ENCODE assay signal across 12 mouse cellular contexts in genomic region chr1:182519341-182519740, GRCm38 (mm10). TPM values are rescaled to one million over a fixed set of nuclear protein-coding genes. Genes with fewer than 3 reads are reported as not detected.
DNase-seq lines count a peak whose midpoint lies in the region; ATAC-seq and TF ChIP-seq lines count a peak whose summit lies in the region.
"Had no signal": no experiment of that assay in that cellular context is flagged by ENCODE, and none has a peak within 500 bp of the region (broad histone marks: within the 10 kb centered on the region; RNA-seq: fewer than 3 reads in every experiment).

No protein-coding gene starts in this region.

- no peak for TF ChIP-seq CTCF in liver, adult 2 months (IDR thresholded peaks at IDR 0.05; ENCODE audit: low read depth, low read length)

- H3K36me3 ChIP-seq in liver, adult 2 months (ENCODE audit: control insufficient read depth, insufficient read depth, low read length) = no peaks in the 10 kb centered on the region
- H3K36me3 ChIP-seq in liver, embryonic 12.5 days = no peaks in the 10 kb centered on the region
- peaks cover 14% of the 10 kb centered on the region for H3K36me3 ChIP-seq in heart, embryonic 13.5 days
- H3K36me3 ChIP-seq in liver, embryonic 15.5 days (replicated peaks) = no peaks in the 10 kb centered on the region
- H3K36me3 ChIP-seq: forebrain, embryonic 12.5 days; G1E; neural tube, embryonic 12.5 days had no signal

- no peak overlapping the region for H3K9ac ChIP-seq in liver, adult 2 months (ENCODE audit: low read depth, low read length)
- no peak overlapping the region for H3K9ac ChIP-seq in liver, embryonic 12.5 days
- peak overlapping the region; percentile 66 for H3K9ac ChIP-seq in heart, embryonic 13.5 days
- no peak overlapping the region for H3K9ac ChIP-seq in liver, embryonic 15.5 days
- H3K9ac ChIP-seq: neural tube, embryonic 12.5 days had no signal

- ATAC-seq in liver, embryonic 12.5 days = no peak
- no peak for ATAC-seq in heart, embryonic 13.5 days (ENCODE audit: extremely low read depth, insufficient number of reproducible peaks, low FRiP score, low TSS enrichment)
- ATAC-seq in liver, embryonic 15.5 days (ENCODE audit: insufficient read depth) = no peak

- peak overlapping the region; percentile 36 for H3K27ac ChIP-seq in liver, adult 2 months (replicated peaks; ENCODE audit: insufficient read depth, low read depth, low read length)
- H3K27ac ChIP-seq in liver, embryonic 12.5 days = no peak overlapping the region
- H3K27ac ChIP-seq in heart, embryonic 13.5 days (replicated peaks) = peak overlapping the region; percentile 82
- 0 out of 2 replicates have a peak overlapping the region, but pooled peaks have one; percentile 24 for H3K27ac ChIP-seq in liver, embryonic 15.5 days (replicated peaks)
- H3K27ac ChIP-seq: forebrain, embryonic 12.5 days; neural tube, embryonic 12.5 days had no signal

- no peaks in the 10 kb centered on the region for H3K9me3 ChIP-seq in liver, embryonic 12.5 days (replicated peaks)
- no peaks in the 10 kb centered on the region for H3K9me3 ChIP-seq in heart, embryonic 13.5 days
- no peaks in the 10 kb centered on the region for H3K9me3 ChIP-seq in liver, embryonic 15.5 days (replicated peaks)
- H3K9me3 ChIP-seq: forebrain, embryonic 12.5 days; neural tube, embryonic 12.5 days had no signal

- no peaks in the 10 kb centered on the region for H3K27me3 ChIP-seq in liver, adult 2 months (ENCODE audit: control insufficient read depth, insufficient read depth, low read length)
- peaks cover 53% of the 10 kb centered on the region for H3K27me3 ChIP-seq in liver, embryonic 12.5 days (replicated peaks)
- no peaks in the 10 kb centered on the region for H3K27me3 ChIP-seq in heart, embryonic 13.5 days (replicated peaks)
- peaks cover 44% of the 10 kb centered on the region for H3K27me3 ChIP-seq in liver, embryonic 15.5 days
- H3K27me3 ChIP-seq: neural tube, embryonic 12.5 days had no signal

- no peak overlapping the region for H3K4me3 ChIP-seq in liver, adult 2 months (ENCODE audit: insufficient read depth, low read depth, low read length)
- no peak overlapping the region for H3K4me3 ChIP-seq in liver, embryonic 12.5 days
- H3K4me3 ChIP-seq in heart, embryonic 13.5 days = no peak overlapping the region
- no peak overlapping the region for H3K4me3 ChIP-seq in liver, embryonic 15.5 days (replicated peaks)
- H3K4me3 ChIP-seq: forebrain, embryonic 12.5 days; neural tube, embryonic 12.5 days had no signal

- H3K4me1 ChIP-seq in liver, adult 2 months (ENCODE audit: control insufficient read depth, insufficient read depth, low read length) = 0 out of 2 replicates have a peak, but pooled peaks cover 4% of the 10 kb centered on the region
- H3K4me1 ChIP-seq in liver, embryonic 12.5 days = peaks cover 11% of the 10 kb centered on the region; the same call in 1 of the 2 replicates
- peaks cover 62% of the 10 kb centered on the region for H3K4me1 ChIP-seq in heart, embryonic 13.5 days
- peaks cover 15% of the 10 kb centered on the region for H3K4me1 ChIP-seq in liver, embryonic 15.5 days (replicated peaks)

- TF ChIP-seq POLR2A in liver, adult 2 months (IDR thresholded peaks at IDR 0.05; ENCODE audit: extremely low read depth, insufficient read depth, low read length) = no peak

- H3K4me2 ChIP-seq in liver, embryonic 12.5 days = no peak overlapping the region
- H3K4me2 ChIP-seq in heart, embryonic 13.5 days = peak overlapping the region; percentile 39
- H3K4me2 ChIP-seq in liver, embryonic 15.5 days = no peak overlapping the region
- H3K4me2 ChIP-seq: forebrain, embryonic 12.5 days had no signal

- WGBS in liver, adult 2 months = 80% methylated on average over 5 of the region's 5 CpGs
- WGBS in liver, embryonic 12.5 days (ENCODE audit: insufficient replicate concordance) = 63% methylated on average over 5 of the region's 5 CpGs
- WGBS in heart, embryonic 13.5 days = 47% methylated on average over 5 of the region's 5 CpGs
- 61% methylated on average over 5 of the region's 5 CpGs for WGBS in liver, embryonic 15.5 days (ENCODE audit: insufficient replicate concordance)

- peaks cover 11% of the 10 kb centered on the region; the same call in 1 of the 2 replicates for H3K79me2 ChIP-seq in liver, adult 2 months (ENCODE audit: control insufficient read depth, insufficient read depth, low read length)

- DNase-seq in liver, adult 2 months (ENCODE audit: extremely low read depth, low read depth, low spot score) = no peak
- DNase-seq in adipocyte (ENCODE audit: low spot score) = peak; percentile 76
- DNase-seq in left cerebral cortex, postnatal 4 days = no peak
- no peak for DNase-seq in layer of hippocampus, postnatal 36 days

- intact Hi-C loops in left cerebral cortex, postnatal 4 days (cut with DNase I) = no loop called here

RNA-seq across cellular contexts. Expression of gene Capn2, which starts 1.9 kb away (rescaled TPM):
- total RNA-seq in liver, adult 2 months (2014; rRNA removed) = 27.8 and 28.1 TPM in 2 replicates
- 9.3 and 10.3 TPM in 2 replicates for polyA plus RNA-seq in liver, adult 2 months (2012; rRNA removed)
- polyA plus RNA-seq in liver, embryonic 12.5 days (2016; fragmentation: Nextera tagmentation; extraction: Ambion mirVana) = 35.4 and 36.6 TPM in 2 replicates
- polyA plus RNA-seq in heart, embryonic 13.5 days (2015; fragmentation: Nextera tagmentation; extraction: Ambion mirVana) = 90.2 and 93.3 TPM in 2 replicates
- polyA plus RNA-seq in liver, embryonic 15.5 days (2015; fragmentation: Nextera tagmentation; extraction: Ambion mirVana) = 24.1 and 26.1 TPM in 2 replicates
- 10 to 100 TPM; 77.0 to 82.5 TPM for total RNA-seq in left cerebral cortex, postnatal 4 days (2021)
- total RNA-seq in layer of hippocampus, postnatal 36 days (2021) = 10 to 100 TPM; 57.9 to 59.5 TPM
- polyA plus RNA-seq: G1E had no signal

RNA-seq across cellular contexts. Expression of gene Capn8, which starts 45.5 kb away (rescaled TPM):
- total RNA-seq in liver, adult 2 months (2014; rRNA removed) = 0.09 and 0.20 TPM in 2 replicates
- polyA plus RNA-seq in liver, adult 2 months (2012; rRNA removed) = 0.04 TPM in 2 replicates
- polyA plus RNA-seq in liver, embryonic 12.5 days (2016; fragmentation: Nextera tagmentation; extraction: Ambion mirVana) = not detected in 2 replicates
- polyA plus RNA-seq in heart, embryonic 13.5 days (2015; fragmentation: Nextera tagmentation; extraction: Ambion mirVana) = not detected in 2 replicates
- polyA plus RNA-seq in liver, embryonic 15.5 days (2015; fragmentation: Nextera tagmentation; extraction: Ambion mirVana) = not detected in 2 replicates
- total RNA-seq in left cerebral cortex, postnatal 4 days (2021) = not detected
- not detected for total RNA-seq in layer of hippocampus, postnatal 36 days (2021)
- total RNA-seq: G1E; heart, adult 18-20 months; layer of hippocampus, adult 18-20 months had no signal
- polyA plus RNA-seq: G1E had no signal
